Mouse (Mus musculus): Measurements from ENCODE around the gene Igf1r. TPM values are rescaled to one million over a fixed set of nuclear protein-coding genes. Genes with fewer than 3 reads are reported as not detected.

Gene Igf1r
- polyA plus RNA-seq, 1 experiment from 2014 or later: 29.7 TPM

DNA sequence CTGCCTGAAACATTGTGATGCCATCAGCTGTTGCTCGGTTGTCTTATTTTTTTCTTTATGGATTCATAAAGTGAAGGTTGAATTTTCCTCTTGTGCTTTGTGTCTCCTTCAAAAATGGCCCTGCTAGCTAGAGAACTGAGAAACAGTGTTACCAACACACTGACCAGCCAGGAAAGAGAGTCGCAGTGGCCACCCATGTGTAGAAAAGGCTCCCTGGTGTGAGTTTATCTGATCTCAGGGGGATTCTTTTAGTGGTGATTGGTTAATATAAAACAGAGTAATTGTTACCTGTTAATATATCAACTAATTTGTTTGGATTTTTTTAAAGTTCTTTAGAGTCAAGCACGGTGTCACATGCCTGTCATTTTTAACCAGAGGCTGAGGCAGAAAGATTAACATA, 33.2 kb upstream of the Igf1r start:
- no peak overlapping the region for H3K27ac ChIP-seq (ENCODE audit: low read depth, low read length)

DNA sequence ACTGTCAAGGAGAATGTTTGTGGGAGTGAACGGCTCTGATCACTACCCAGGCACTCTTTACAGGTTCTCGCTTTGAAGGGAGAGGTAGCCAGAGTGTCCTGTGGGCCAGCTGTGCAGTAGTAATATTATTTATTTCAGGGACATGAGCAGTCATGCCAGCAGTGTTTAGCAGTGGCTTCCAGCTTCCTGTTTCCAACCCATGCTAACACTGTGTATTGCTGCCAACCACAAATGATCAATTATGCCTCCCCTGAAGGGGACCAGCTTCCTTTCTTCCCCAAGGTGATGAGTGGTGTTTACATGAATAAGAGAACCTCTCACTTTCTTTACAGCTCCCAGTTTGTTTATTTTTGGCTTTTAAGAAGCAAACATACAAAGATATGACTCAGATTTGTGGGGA, 28.4 kb upstream of the Igf1r start:
- H3K27me3 ChIP-seq (ENCODE audit: control insufficient read depth, insufficient read depth, low read length): no peaks in the 10 kb centered on the region
- H3K36me3 ChIP-seq (ENCODE audit: control insufficient read depth, insufficient read depth, low read length): no peaks in the 10 kb centered on the region
- H3K9me3 ChIP-seq (ENCODE audit: control insufficient read depth, low read length): no peaks in the 10 kb centered on the region
- H3K9ac ChIP-seq (ENCODE audit: low read depth, low read length): no peak overlapping the region
- H3K4me1 ChIP-seq (ENCODE audit: control insufficient read depth, insufficient read depth, low read length): no peaks in the 10 kb centered on the region
- no peak overlapping the region for H3K4me2 ChIP-seq (replicated peaks; ENCODE audit: low read depth, low read length)
- WGBS: 21% methylated on average over 2 of the region's 2 CpGs
- no peak overlapping the region for H3K27ac ChIP-seq (ENCODE audit: low read depth, low read length)
- H3K4me3 ChIP-seq (ENCODE audit: low read length): no peak overlapping the region
- ATAC-seq (ENCODE audit: low FRiP score, low TSS enrichment): no peak

More for the DNA sequence above, 33.2 kb upstream of the Igf1r start:
- Histone ChIP-seq H3K27me3 (ENCODE audit: control insufficient read depth, insufficient read depth, low read length) (no peaks in the 10 kb centered on the region), H3K36me3 (ENCODE audit: control insufficient read depth, insufficient read depth, low read length) (no peaks in the 10 kb centered on the region), H3K4me1 (ENCODE audit: control insufficient read depth, insufficient read depth, low read length) (peaks cover 4% of the 10 kb centered on the region; the same call in 1 of the 2 replicates), H3K4me3 (ENCODE audit: low read length) (no peak overlapping the region), H3K4me2 (replicated peaks; ENCODE audit: low read depth, low read length) (no peak overlapping the region), H3K9ac (ENCODE audit: low read depth, low read length) (no peak overlapping the region), H3K9me3 (ENCODE audit: control insufficient read depth, low read length) (no peaks in the 10 kb centered on the region)
- ATAC-seq (ENCODE audit: low FRiP score, low TSS enrichment): no peak
- 64% methylated on average over 3 of the region's 3 CpGs for WGBS

- no peak overlapping the region for H3K27ac ChIP-seq (ENCODE audit: low read depth, low read length)
- WGBS: 74% methylated on average over 3 of the region's 3 CpGs
- H3K9me3 ChIP-seq (ENCODE audit: control insufficient read depth, low read length): no peaks in the 10 kb centered on the region; the same call in 1 of the 2 replicates
- H3K4me3 ChIP-seq (ENCODE audit: low read length): no peak overlapping the region
- no peak overlapping the region for H3K4me2 ChIP-seq (replicated peaks; ENCODE audit: low read depth, low read length)
- no peaks in the 10 kb centered on the region for H3K4me1 ChIP-seq (ENCODE audit: control insufficient read depth, insufficient read depth, low read length)
- ATAC-seq (ENCODE audit: low FRiP score, low TSS enrichment): no peak
- no peaks in the 10 kb centered on the region for H3K27me3 ChIP-seq (ENCODE audit: control insufficient read depth, insufficient read depth, low read length)
- H3K9ac ChIP-seq (ENCODE audit: low read depth, low read length): no peak overlapping the region
- no peaks in the 10 kb centered on the region for H3K36me3 ChIP-seq (ENCODE audit: control insufficient read depth, insufficient read depth, low read length)
Observed at GRCm38 (mm10) chr7:67930132-67930531, 22.5 kb upstream of the Igf1r start.

- Histone ChIP-seq H3K9ac (ENCODE audit: low read depth, low read length) (no peak overlapping the region), H3K36me3 (ENCODE audit: control insufficient read depth, insufficient read depth, low read length) (no peaks in the 10 kb centered on the region), H3K27me3 (ENCODE audit: control insufficient read depth, insufficient read depth, low read length) (no peaks in the 10 kb centered on the region), H3K4me1 (ENCODE audit: control insufficient read depth, insufficient read depth, low read length) (no peaks in the 10 kb centered on the region), H3K4me3 (ENCODE audit: low read length) (no peak overlapping the region), H3K4me2 (replicated peaks; ENCODE audit: low read depth, low read length) (no peak overlapping the region), H3K27ac (ENCODE audit: low read depth, low read length) (no peak overlapping the region), H3K9me3 (ENCODE audit: control insufficient read depth, low read length) (no peaks in the 10 kb centered on the region; the same call in 1 of the 2 replicates)
- 93% methylated on average over 7 of the region's 7 CpGs for WGBS
- no peak for ATAC-seq (ENCODE audit: low FRiP score, low TSS enrichment)
Observed at GRCm38 (mm10) chr7:67936801-67937200, 15.8 kb upstream of the Igf1r start.

GRCm38 (mm10) chr7:67943805-67944204, 8.8 kb upstream of the Igf1r start:
- H3K9ac ChIP-seq (ENCODE audit: low read depth, low read length): no peak overlapping the region
- H3K4me1 ChIP-seq (ENCODE audit: control insufficient read depth, insufficient read depth, low read length): no peaks in the 10 kb centered on the region
- 84% methylated on average over 9 of the region's 9 CpGs for WGBS
- H3K27me3 ChIP-seq (ENCODE audit: control insufficient read depth, insufficient read depth, low read length): no peaks in the 10 kb centered on the region
- H3K9me3 ChIP-seq (ENCODE audit: control insufficient read depth, low read length): no peaks in the 10 kb centered on the region
- no peak overlapping the region for H3K4me3 ChIP-seq (ENCODE audit: low read length)
- no peaks in the 10 kb centered on the region for H3K36me3 ChIP-seq (ENCODE audit: control insufficient read depth, insufficient read depth, low read length)
- H3K4me2 ChIP-seq (replicated peaks; ENCODE audit: low read depth, low read length): no peak overlapping the region
- no peak for ATAC-seq (ENCODE audit: low FRiP score, low TSS enrichment)
- H3K27ac ChIP-seq (ENCODE audit: low read depth, low read length): no peak overlapping the region

GRCm38 (mm10) chr7:67946901-67947300, 5.7 kb upstream of the Igf1r start:
- no peaks in the 10 kb centered on the region for H3K9me3 ChIP-seq (ENCODE audit: control insufficient read depth, low read length)
- no peak overlapping the region for H3K4me2 ChIP-seq (replicated peaks; ENCODE audit: low read depth, low read length)
- WGBS: 62% methylated on average over 1 of the region's 1 CpGs
- H3K4me1 ChIP-seq (ENCODE audit: control insufficient read depth, insufficient read depth, low read length): no peaks in the 10 kb centered on the region
- no peaks in the 10 kb centered on the region for H3K27me3 ChIP-seq (ENCODE audit: control insufficient read depth, insufficient read depth, low read length)
- H3K9ac ChIP-seq (ENCODE audit: low read depth, low read length): no peak overlapping the region
- H3K27ac ChIP-seq (ENCODE audit: low read depth, low read length): no peak overlapping the region
- ATAC-seq (ENCODE audit: low FRiP score, low TSS enrichment): no peak
- H3K4me3 ChIP-seq (ENCODE audit: low read length): no peak overlapping the region
- no peaks in the 10 kb centered on the region for H3K36me3 ChIP-seq (ENCODE audit: control insufficient read depth, insufficient read depth, low read length)

DNA sequence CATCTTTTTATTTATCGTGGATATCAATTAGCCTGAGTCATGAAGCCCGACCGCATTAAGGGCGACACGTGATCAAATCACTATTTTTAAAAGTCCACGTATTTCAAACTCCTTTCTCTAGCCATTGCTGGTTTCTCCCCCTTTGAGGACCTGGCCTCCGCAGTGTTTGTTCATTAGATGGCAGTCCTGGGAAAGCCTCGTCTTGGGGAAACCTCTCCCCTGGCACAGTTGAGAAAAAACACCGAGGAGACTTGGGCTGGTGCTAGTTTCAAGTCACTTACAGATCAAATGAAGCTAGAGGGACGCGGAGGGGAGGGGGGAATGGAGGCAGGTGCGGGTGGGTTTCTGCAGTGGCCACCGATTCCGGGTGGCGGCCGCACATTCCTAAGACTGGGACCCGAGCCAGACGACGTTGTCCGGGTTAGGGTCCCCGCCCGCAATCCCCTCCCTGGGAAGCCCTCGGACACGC, 2.2 kb upstream of the Igf1r start:
- peak overlapping the region; percentile 77 for H3K4me3 ChIP-seq (ENCODE audit: low read length)
- H3K9me3 ChIP-seq (ENCODE audit: control insufficient read depth, low read length): no peaks in the 10 kb centered on the region
- H3K9ac ChIP-seq (ENCODE audit: low read depth, low read length): peak overlapping the region; percentile 97
- peak overlapping the region; percentile 85 for H3K4me2 ChIP-seq (replicated peaks; ENCODE audit: low read depth, low read length)
- H3K4me1 ChIP-seq (ENCODE audit: control insufficient read depth, insufficient read depth, low read length): peaks cover 9% of the 10 kb centered on the region
- H3K36me3 ChIP-seq (ENCODE audit: control insufficient read depth, insufficient read depth, low read length): no peaks in the 10 kb centered on the region
- peak overlapping the region; percentile 100 for H3K27ac ChIP-seq (ENCODE audit: low read depth, low read length)
- 1% methylated on average over 24 of the region's 24 CpGs for WGBS
- no peak; the same call in 1 of the 2 replicates for ATAC-seq (ENCODE audit: low FRiP score, low TSS enrichment)
- H3K27me3 ChIP-seq (ENCODE audit: control insufficient read depth, insufficient read depth, low read length): no peaks in the 10 kb centered on the region

- H3K9me3 ChIP-seq (ENCODE audit: control insufficient read depth, low read length): no peaks in the 10 kb centered on the region
- no peaks in the 10 kb centered on the region for H3K36me3 ChIP-seq (ENCODE audit: control insufficient read depth, insufficient read depth, low read length)
- H3K4me1 ChIP-seq (ENCODE audit: control insufficient read depth, insufficient read depth, low read length): peaks cover 12% of the 10 kb centered on the region
- peak overlapping the region; percentile 97 for H3K9ac ChIP-seq (ENCODE audit: low read depth, low read length)
- peak overlapping the region; percentile 77 for H3K4me3 ChIP-seq (ENCODE audit: low read length)
- H3K27me3 ChIP-seq (ENCODE audit: control insufficient read depth, insufficient read depth, low read length): no peaks in the 10 kb centered on the region
- H3K4me2 ChIP-seq (replicated peaks; ENCODE audit: low read depth, low read length): peak overlapping the region; percentile 85
- under 1% methylated on average over 54 of the region's 71 CpGs for WGBS
- peak; percentile 77 for ATAC-seq (ENCODE audit: low FRiP score, low TSS enrichment)
- peak overlapping the region; percentile 100 for H3K27ac ChIP-seq (ENCODE audit: low read depth, low read length)
Observed at GRCm38 (mm10) chr7:67950815-67951531, 1.7 kb upstream of the Igf1r start.

- ATAC-seq (ENCODE audit: low FRiP score, low TSS enrichment): peak; percentile 81
Observed at GRCm38 (mm10) chr7:67951532-67952035, 1.0 kb upstream of the Igf1r start.

More at GRCm38 (mm10) chr7:67951532-67952035, 1.0 kb upstream of the Igf1r start:
- Histone ChIP-seq H3K4me2 (replicated peaks; ENCODE audit: low read depth, low read length) (peak overlapping the region; percentile 85), H3K4me3 (ENCODE audit: low read length) (peak overlapping the region; percentile 77), H3K27me3 (ENCODE audit: control insufficient read depth, insufficient read depth, low read length) (no peaks in the 10 kb centered on the region), H3K36me3 (ENCODE audit: control insufficient read depth, insufficient read depth, low read length) (no peaks in the 10 kb centered on the region), H3K27ac (ENCODE audit: low read depth, low read length) (peak overlapping the region; percentile 100), H3K4me1 (ENCODE audit: control insufficient read depth, insufficient read depth, low read length) (peaks cover 12% of the 10 kb centered on the region), H3K9me3 (ENCODE audit: control insufficient read depth, low read length) (no peaks in the 10 kb centered on the region), H3K9ac (ENCODE audit: low read depth, low read length) (peak overlapping the region; percentile 97)
- 2% methylated on average over 47 of the region's 73 CpGs for WGBS

Measured in kidney, embryonic 14.5 days (tissue).